Mouse (Mus musculus): ENCODE data around the gene Gm20388.
"Not testable (repeated sequence)": the region's sequence is repeated elsewhere in the genome, so short reads cannot be mapped to it uniquely, and the experiment has no call there.

- TF ChIP-seq CTCF (IDR thresholded peaks at IDR 0.05; ENCODE audit: borderline replicate concordance, extremely low read depth, insufficient read depth, insufficient read length); POLR2A (IDR thresholded peaks at IDR 0.05; ENCODE audit: borderline replicate concordance, extremely low read depth, insufficient read depth, insufficient read length, poor library complexity, severe bottlenecking): not testable (repeated sequence)
Measured at GRCm38 (mm10) chr8:123601457-123601856, 3690.8 kb downstream of the Gm20388 start.

Measured in brain, embryonic 14.5 days (tissue).